Mouse (Mus musculus): ENCODE measurements at regions not wholly inside any gene's neighbourhood (a gene's known extent, or its start where the extent isn't known, plus 50 kb on each side); places are given as distances from the start of the nearest gene placed in this dataset.
A peak's percentile ranks its signal among the peaks of the same experiment; 100 is the strongest.

DNA sequence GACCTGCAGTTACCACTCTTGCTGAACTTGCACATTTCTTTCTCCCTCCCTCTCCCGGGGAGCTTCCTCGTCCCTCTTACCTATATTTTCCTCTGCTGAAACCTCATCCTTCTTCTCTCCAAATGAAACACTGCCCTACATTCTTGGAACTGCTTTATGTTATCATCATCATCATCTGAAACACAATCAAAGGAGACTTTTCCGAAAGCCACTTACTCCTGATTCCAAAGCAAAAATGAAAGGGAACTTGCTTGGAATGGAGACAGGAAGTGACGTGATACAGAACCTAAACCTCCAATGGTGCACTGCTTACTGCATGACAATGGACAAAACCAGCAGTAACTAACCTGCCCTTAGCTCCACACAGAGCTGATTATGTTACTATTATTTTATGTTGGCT, 287.2 kb upstream of the Btbd3 start:
- no peak for DNase-seq

DNA sequence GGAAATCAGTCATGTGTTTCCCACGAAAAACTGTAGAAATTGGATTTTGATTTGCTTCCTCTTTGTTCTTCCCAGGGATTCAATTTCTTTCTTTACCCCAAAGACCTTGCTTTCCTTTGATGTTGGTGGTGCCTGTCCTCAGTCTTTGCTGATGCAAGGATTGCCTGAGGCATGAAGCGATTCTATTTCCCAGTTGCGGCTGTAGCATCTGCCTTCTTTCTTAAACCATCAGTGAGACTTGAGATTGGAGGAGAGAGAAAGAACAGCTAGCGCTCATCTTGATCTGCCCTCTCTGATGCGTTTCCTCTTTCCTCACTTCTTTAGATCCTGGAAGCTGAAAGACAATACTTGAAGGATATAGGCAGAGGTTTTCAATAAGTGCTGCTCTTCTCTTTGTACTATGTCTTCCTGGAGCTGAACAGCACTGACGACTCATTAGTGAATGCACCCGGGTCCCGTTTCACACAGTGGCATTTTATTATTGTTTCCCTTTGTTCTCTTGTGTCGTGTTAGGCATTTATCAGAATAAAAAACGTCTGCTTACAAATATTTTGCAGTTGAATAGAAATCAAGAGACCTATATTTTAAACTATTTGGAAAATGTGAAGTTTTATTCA, 289.8 kb upstream of the Btbd3 start:
- no peak for DNase-seq

DNA sequence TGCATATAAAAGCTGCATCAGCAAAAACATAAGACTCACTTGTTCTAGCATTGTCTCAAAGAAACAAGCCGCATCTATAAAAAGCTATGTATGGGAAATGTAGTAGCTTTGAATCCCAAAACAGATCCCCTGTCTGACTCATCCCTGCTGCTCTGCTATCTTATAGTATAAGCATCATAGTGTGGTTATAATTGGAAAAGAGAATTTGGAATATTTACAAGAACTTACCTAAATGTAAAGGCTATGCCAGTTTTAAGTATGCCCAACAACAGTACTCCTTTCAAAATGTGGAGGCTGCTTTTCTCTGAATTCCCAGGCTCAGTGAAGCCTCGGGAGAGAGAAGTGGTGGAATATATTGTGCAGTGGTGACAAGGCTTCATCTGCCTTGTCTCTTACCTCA, 301.5 kb upstream of the Btbd3 start:
- DNase-seq = no peak

DNA sequence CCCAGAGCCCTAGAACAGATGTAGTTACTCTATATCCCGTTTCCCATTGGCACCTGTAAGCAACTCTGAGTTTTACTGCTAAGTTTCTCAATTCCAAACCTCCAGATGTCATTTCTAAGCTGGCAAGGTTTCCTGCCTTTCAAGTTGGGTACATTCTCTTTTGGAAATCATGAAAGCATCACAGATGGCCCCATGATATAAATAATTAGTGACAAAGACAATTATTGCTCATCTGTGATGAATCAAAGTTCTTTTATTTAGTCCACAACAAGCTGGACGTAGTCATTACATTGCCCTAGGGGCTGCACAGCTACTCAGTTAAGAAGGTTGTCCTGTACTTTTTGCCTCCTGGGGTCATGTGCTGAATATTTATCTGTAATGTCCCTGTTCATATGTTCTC, 303.2 kb upstream of the Btbd3 start:
- no peak for DNase-seq

DNA sequence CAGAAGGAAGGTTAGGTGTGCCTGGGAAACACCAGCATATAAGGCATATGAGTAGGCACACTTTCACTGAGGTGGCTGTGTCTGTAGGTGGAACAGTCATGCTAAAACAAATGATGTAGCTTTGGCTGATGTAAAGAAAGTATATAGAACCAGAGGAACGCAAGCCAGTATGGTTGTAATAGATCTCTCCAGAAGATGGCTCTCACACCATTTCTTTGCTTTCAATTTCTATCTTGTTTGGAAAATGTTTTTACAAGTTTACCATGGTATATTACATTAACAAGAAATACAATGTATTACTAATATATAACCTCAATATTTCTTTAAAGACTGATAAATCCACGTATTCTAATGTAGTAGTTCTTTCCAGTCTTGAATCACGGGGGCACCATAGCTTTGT, 304.4 kb upstream of the Btbd3 start:
- DNase-seq = no peak

DNA sequence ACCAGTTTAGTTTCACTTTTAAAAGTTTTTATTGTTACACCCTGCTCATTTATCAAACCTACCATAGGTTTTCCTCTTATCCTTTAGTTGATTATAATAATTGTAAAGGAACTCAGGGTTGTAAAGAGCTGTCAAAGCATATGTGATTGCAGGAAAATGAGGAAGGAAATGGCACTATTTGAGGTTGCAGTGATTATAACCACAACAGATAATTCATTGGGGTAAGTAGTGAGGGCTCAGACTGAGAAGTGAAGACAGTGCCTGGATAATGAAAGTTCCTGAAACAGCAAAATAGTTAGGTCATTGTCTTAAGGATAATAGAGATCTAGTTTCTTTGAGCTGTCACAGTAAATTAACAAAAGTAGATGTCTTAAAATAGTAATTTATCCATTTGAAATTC, 305.4 kb upstream of the Btbd3 start:
- DNase-seq = no peak

DNA sequence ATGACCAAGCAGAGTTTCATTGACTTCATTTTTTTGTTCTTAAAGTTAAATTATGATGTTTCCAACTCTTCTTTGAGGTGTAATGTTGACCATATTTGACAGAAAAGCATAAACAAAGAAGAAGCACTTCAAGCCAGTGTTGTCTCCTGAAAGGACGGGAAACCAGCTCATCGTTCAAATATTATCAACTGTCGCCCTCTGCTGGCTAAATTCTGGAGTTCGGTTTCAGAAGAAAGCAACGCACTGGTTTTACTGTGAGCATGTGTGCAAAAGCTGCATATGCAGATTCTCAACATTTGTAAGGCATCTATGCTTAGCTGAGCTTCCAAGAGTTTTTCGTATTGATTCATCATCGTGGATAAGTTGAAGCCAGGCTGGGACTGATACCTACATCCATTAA, 313.6 kb upstream of the Btbd3 start:
- DNase-seq = peak; percentile 79

DNA sequence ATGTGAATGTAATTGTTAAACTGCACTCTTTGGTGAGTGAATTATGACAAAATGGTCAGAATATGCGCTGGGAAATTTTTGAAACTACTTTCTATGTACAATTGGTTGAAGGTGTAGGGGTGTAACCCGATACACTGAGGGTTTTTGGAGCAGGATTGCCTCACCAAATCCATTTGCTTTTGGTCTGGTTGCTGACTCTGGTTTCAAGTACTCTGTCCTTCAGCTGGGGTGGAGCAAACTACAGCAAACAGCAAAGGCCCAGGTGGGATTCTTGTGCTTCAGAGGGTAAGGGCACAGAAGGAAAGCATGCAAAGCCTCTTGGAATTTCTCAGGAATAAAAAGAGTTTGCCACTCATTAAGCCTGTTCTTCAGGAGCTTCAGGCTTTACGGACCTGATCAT, 316.8 kb upstream of the Btbd3 start:
- DNase-seq = no peak

DNA sequence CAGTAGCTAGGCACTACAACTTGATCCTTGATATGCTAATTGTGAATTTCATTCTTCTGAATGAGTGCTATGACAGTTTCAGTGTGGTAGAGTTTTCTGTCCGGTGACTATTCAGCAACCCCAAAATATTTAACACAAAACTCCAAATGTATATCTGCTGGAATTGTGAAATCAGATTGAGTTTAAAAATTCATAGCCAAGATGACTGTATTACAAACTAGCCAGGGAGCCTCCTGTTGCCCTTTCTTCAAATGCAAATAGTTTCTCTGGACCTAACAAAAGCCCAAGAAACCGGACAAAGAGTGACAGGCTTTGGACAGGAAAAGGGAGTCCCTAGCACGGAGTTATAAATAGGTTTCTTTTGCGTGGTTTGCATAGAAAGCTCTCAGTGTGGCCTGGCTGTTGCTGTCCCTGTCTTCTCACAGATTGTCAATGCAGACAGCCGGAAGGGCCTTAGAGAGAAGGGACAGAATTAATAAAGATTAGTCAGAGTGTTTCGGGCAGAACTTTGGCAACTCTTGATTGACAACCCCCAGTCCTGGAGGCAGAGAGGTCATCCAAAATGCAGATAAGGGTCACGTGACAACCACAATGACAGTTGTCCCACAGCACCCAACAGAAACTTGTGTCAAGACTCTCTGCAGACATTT, 317.4 kb upstream of the Btbd3 start:
- no peak for DNase-seq

DNA sequence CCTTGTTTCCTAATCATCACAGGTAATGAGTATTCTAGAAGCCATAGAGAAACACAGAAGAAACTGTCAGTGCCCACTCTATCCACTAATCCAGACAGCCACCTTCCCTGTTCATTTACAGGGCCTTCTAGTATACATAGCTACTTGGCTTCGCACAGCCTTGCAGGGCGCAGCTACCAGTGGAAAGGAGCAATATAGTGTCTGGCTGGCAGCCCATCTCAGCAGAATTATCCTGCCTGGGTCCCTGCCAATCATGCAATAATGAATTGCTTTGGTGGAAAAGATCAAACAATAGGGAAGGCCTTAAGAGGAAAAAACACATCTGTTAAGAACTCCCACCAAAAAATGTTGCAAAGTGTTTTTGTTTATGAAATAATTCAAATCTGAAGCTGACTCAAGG, 319.8 kb upstream of the Btbd3 start:
- DNase-seq = no peak

DNA sequence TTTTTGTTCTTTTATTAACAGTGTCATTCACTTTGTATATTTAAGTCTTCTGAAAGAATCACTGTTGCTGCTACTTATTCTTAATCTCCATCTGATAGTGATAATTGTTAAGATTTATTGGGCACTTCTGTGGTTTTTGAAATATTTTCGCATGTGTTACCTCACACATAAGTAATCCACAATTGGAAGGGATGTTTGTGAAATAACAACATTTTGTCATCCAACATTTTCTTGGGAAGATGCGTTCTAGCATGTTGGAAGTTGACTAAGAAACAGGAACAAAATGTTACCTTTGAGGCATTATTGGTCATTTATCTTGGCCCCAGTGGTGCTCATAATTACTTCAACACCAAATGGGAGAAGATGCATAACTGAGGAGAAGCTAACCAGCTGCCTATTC, 323.4 kb upstream of the Btbd3 start:
- DNase-seq = no peak

DNA sequence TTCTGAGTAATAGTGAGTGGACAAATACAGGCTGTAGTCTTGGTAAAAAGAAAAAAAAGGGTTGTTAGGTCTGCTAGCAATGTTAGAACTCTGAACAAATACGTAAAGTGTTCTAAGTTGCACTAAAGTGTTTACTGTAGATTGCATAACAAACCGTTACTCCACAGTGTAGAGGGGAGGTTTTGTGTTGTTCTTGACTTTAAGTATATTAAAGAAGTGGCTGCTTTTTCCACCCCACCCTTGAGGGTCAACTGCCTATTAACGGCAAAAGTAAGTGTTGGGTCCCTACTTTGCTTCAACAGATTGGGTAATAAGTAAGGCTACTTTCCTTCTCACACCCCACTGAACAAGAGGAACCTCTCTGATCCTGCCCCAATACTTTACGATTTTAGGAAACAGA, 323.9 kb upstream of the Btbd3 start:
- no peak for DNase-seq

DNA sequence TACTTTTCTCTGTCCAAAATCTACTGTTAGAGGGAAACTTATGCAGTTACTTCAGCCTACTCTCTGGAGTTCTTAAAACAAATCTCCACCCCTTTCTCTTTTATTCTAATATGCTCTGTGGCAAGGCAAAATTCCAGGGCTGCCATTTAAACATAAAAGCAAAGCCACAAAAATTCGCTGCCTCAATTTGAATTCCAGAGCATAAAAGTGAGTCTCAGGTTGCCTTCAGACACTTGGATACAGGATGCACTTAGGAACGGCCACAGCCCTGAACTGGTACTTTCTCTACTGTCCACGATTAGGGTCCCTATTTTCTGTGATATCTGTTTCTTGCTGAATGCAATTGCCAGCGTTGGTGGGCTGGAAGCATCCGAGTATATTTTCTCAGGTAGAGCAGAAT, 330.9 kb upstream of the Btbd3 start:
- DNase-seq = no peak

DNA sequence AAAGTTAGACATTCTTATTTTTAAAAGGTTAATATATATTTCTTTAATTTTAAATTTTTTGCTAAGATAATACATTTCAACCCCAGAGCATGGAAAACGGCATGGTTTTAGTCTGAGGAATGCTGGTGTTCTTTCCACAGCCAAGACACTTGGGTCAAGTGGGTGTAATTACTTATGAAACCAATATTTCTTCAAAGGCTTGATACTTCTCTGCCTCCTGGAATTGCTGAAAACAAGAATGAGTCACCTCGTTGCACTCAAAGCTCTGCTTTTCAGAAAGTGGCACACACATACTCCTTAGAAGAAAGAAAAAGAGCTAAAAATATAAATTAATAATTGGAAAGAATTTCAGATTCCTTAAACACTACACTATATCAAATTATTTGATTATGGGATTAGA, 331.8 kb upstream of the Btbd3 start:
- no peak for DNase-seq

DNA sequence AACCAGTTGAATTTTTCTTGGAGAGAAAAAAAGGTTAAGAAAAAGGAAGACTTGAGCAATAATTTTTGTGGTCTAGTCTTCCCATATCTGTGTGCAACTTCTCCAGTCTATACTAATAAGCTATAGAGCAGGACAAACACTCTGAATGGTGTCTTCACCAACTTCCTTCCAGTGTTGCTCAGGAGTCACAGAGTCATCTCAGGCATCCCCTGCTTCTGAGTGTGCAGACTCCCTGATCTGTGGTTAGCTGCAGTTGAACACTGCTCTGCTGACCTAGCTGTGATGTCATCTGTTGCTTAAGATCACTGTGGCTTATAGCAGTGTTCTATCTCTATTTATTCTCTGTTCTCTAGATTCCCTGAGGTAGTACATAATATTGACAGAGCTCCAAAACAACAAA, 357.9 kb upstream of the Btbd3 start:
- DNase-seq = no peak

DNA sequence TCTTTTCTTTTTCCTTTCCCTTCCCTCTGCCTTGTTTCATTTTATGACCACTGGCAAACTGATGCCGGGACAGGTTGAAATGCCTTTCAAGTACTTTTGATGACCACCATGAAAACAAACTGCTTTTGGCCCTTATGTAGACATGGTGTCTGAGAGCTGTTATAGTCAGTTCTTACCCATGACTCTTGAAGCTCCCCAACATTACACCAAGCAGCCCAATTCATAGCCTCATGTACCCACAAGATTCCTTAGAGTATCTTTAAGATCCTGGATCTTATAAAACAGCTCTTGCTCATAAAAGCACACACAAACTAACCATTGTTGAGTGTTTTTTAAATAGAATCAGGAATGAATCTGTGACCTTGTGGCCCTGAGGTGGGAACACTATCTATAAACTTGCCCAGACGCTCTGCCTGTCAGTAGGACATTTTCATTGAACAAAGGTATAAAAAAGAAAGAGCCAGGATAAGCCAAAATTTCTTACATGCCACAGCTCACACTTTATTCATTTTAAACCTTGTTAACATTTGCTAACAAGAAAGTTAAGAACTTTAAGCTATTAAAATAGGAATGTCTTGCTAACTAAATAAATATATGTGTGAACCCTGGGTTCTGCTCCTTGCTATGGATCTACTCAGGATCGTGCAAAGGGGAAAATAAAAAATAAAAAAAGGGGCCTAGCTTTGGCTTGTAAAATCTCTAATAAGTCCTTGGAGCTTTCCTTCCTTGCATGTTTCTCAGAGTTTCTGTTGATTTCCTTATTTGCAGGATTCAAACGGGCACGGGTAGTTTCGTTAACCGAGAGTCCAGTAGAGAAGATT, 375.9 kb upstream of the Btbd3 start:
- DNase-seq = no peak

DNA sequence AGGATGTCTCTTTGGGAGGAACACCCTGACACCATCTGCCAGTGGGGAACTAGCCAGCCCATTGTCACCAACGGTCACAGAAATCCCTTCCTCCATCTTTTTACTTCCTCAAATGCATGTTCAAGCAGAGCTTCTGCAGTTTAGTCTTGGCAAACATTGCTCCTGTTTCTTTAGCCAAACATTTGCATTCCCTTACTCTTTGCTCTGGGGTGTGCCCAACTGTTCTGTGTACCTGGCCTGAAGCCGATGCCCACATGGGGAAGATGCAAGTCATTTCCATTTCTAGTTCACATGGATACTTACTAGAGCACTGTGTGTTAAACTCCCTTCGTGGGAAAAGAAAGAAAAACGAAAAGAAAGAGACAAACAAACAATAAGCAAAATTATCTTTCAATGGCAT, 386.7 kb upstream of the Btbd3 start:
- DNase-seq = no peak

DNA sequence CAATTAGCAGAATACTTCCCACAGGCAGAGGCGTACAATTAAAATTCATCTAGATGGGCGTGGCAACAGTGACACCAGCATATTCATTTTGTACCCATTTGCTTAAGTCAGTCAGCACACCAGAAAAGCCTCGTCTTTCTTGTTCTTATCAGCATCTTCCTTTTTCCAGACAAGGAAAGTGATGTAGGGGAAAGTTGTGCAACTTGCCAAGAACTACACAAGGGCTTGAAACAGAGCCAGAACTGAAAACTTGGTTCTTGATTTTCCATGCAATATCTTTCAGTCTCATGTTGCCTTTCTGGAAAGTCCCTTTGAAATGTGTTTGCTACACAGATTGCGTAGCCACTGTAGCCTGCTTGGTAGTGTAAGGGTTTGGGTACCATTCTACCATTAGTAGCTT, 401.9 kb upstream of the Btbd3 start:
- no peak for DNase-seq

DNA sequence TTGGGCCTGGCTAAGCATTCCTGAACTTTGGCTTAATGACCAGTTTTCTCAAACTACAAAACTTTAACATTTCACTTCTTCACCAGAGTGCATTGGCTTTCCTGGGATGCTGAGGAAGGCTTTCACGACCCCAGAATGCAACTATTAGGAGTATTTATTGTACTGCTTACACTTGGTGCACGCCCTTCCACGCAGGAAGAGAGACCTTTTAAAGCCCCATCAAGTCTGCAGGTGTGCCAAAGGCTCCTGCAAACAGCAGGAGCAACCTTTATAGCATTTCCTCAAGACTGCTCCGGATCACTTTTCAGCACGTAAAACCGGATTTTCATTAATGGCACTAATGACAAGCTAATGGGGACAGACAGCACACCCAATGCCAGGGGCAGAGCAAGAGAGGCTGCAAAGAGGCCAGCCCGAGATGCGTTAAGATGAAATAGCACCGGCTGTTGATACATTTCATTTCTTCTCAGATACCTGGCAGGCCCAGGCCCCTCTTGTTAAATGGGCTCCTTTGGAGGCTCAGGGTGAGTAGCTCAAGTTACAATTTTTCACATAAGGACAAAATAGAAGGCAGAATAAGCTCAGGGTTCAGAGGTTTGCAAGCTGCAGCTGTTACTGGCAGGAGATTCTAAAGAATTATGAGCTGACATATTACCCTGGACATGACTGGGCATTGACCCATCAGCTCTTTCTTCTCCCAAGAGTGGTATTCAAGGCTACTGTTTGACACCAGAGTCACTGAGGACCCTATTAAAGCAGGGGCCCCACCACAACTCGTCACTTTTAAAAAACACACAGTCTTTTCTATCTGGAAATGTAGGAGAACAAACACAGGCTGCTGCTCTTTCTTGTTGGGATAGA, 402.7 kb upstream of the Btbd3 start:
- DNase-seq = no peak

DNA sequence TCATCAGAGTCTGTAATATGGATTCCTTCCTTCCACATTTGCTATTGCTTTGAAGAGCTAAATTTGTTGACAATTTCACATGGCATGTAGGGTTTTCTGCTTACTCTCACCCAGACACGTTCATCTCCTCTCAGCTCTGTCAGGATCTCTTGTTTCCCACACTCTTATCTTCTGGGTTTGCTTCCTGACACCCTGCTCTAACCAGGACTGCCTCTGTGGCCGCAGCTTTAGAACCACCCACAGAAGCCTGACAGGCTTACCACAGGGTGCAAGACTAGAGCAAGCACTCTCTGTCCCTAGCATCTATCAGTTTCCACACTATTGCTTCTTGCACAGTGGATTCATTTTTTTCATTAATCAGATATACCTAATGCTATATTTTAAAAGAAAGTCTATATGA, 408.5 kb upstream of the Btbd3 start:
- DNase-seq = no peak

DNA sequence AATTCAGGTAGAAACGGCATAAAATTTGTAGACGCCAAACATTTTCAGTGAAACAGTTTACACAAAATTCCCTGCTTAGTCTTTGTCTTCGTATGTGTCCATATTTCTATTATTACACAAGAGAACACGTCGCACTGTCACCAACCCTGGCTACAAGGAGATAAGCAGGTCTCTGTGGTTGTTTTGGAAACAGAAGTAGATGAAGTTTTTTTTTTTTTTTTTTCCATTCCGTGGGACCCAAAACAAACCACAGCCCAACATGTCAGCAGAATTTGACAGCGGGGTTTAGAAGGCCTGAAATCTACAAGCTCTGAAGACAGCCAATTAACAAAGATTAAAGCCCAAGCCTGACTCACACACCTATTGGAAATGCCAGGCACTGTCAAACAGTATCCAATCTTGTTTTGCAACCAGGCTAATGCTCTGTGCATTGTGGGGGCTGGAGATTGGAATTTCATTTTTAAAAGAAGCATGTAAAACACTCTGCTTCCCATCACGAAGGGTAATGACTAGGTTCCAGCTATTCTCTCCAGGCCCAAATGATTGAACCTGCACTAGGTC, 428.5 kb upstream of the Btbd3 start:
- no peak for DNase-seq

DNA sequence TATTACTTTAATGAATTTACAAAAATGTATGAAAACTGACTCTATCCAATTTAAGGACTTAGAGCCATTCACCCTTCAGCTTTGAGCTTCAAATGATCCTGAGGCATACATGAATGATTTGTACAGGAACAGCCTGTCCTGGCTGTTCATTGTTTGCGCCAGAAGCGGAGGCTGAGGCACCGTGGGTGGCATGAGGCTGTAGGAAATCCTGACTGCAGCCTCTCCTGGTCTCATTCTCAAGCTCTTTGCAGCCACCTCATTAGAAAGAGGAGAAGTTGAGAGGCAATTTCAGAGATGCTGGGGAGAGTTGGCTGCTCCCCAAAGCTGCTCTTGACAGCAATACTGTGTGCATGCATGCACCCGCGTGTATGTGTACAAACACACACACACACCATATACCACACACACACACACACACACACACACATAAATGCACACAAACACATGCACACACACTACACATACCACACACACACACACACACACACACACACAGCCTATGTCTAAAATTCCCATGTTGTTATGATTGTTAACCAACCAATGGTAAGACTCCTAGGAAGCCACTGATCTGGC, 434.9 kb upstream of the Btbd3 start:
- no peak for DNase-seq

DNA sequence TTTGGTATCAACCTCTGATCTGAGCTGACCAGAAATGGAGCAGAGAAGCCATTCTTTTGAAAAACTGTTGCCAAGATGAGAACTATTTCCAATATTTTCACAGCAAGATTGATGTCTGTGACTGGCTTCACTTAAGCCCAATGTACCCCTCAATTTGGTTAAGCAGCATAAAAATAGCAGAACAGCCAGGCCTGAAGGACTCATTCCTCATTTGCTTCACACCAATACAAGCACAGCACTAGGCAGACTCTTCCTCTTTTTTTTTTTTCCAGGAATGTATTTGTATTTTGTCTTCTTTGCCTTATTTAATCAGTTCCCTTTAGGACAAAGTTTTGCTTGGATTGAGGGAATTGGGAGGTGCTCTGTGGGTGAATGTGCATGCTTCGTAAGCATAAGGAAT, 441.4 kb upstream of the Btbd3 start:
- no peak for DNase-seq
